Mouse (Mus musculus) CH12.LX (cell line): ENCODE data around the gene Dpep1.

Experiments
- CTCF ChIP-seq, 2 experiments: IDR thresholded peaks in 1 of 2; conservative IDR thresholded peaks in 1 of 2; 2 replicates each; pipeline ENCODE4 v1.5.1; 2011 to 2012; ENCODE audit warnings: low read depth in 2 of 2, low read length in 2 of 2, improper control_type of control experiment in 1 of 2, inconsistent platforms in 1 of 2, mild to moderate bottlenecking in 1 of 2, moderate library complexity in 1 of 2
- MEF2A ChIP-seq: IDR thresholded peaks from 2 replicates; pipeline ENCODE4 v1.6.1; 2014; ENCODE audit warnings: low read depth, mild to moderate bottlenecking, inconsistent platforms, low read length, improper control_type of control experiment, borderline replicate concordance
- ZC3H11A ChIP-seq: IDR thresholded peaks from 2 replicates; pipeline ENCODE4 v1.6.1; 2012; ENCODE audit warnings: low read depth, mild to moderate bottlenecking, inconsistent platforms, low read length, improper control_type of control experiment

DNA sequence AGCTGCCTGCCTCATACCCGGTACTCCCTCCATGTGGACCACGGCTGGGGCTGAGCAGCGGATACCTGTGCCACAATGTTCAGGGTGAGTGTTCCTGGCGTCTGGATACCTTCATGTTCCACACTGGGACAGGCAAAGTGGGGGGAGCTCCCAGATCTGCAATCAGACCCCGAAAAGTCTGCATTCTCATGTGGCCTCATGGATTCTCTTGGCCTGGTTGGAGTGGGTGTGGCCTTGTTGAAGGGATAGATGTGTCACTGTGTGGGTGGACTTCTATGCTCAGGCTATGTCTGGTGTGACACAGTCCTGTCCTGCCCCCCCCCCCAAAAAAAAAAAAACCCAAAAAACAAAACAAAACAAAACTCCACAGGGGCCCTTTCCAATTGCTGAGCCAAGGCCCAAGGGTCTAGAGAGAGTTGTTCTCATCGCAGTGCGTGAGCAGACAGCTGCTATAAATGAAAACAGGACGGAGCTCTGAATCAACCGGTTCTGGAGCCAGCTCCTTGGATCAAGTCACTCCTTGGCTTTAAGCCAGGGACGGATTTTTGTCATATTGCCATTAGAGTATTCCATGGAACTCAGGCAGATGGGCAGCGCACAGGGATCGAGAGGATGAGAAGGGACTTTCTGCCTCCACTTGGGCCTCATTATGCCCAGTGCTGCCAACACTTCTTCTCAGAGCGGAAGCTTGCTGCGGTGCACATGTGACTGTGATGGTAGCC lies 44.1 kb upstream of the Dpep1 start:
- no peak for TF ChIP-seq CTCF (conservative IDR thresholded peaks at IDR 0.05 in 1 of 2, IDR thresholded peaks at IDR 0.05 in 1 of 2; ENCODE audit: low read depth in 2 of 2, low read length in 2 of 2)
- TF ChIP-seq ZC3H11A: no peak
- TF ChIP-seq MEF2A: no peak
